Mouse (Mus musculus) spleen, adult 2 months (tissue): ENCODE measurements around the gene Carns1.
A peak's percentile ranks its signal among the peaks of the same experiment; 100 is the strongest.

Source experiments
- CTCF ChIP-seq: fragments of 200-500 bp; IDR thresholded peaks from 2 replicates; pipeline ENCODE4 v1.5.1; 2011; ENCODE audit warnings: mild to moderate bottlenecking, inconsistent platforms; ENCODE audit not compliant: insufficient read depth, insufficient read length, insufficient replicate concordance; ENCODE audit errors: extremely low read depth
- POLR2A ChIP-seq: fragments of 200-500 bp; IDR thresholded peaks from 2 replicates; pipeline ENCODE4 v1.6.1; 2011; ENCODE audit warnings: low read depth, low read length, inconsistent platforms

- TF ChIP-seq CTCF (no peak), POLR2A (peak; percentile 65)
Measured at GRCm38 (mm10) chr19:4148491-4148806, 26.8 kb downstream of the Carns1 start, which contains the start of gene Coro1b.
